Mouse (Mus musculus): Measurements from ENCODE around the gene Tspo2.

GRCm38 (mm10) chr17:48407910-48408525, 43.3 kb downstream of the Tspo2 start:
- TF ChIP-seq CTCF (IDR thresholded peaks at IDR 0.05; ENCODE audit: low read depth) (no peak), EP300 (optimal IDR thresholded peaks at IDR 0.05) (no peak)
